Mouse (Mus musculus): Measurements from ENCODE around the gene Mvb12b. TPM values are rescaled to one million over a fixed set of nuclear protein-coding genes. Genes with fewer than 3 reads are reported as not detected.

The Mvb12b gene
- total and polyA plus RNA-seq, 3 experiments = 22.8 to 23.3 TPM; not detected in 1

DNA sequence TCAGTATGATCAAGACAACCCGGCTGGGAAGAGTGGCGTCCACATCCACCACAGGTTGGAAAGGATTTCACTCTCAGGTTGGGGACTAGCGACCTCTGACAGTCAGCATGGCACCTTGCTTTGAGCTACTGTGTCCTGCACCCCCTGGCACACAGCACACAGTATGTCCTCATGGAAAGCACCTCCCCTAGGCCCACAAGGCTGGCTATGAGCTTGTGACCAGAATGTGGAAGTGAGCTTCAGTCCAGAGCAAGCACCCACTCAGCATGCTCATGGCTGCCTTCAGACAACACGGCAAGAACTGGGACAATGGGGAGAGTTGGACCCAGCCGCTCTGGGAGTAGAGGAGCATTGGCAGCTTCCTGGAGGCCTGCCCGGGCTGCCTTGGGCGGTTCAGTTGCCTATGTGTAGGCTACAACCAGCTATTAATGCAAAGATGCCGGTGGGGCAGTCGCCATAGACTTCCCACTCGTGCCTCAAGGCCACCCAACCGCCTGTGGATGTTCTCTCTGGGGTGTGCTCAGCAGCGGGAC lies 84.6 kb downstream of the Mvb12b start:
- TF ChIP-seq USF2 (IDR thresholded peaks at IDR 0.05; ENCODE audit: borderline replicate concordance in 1 of 2, insufficient read depth in 1 of 2, low read depth in 1 of 2, low read length in 2 of 2) = no peak
- no peak for TF ChIP-seq GABPA (IDR thresholded peaks at IDR 0.05; ENCODE audit: low read depth, low read length)
- no peak for TF ChIP-seq CHD1 (IDR thresholded peaks at IDR 0.05; ENCODE audit: low read depth, low read length)
- TF ChIP-seq ETS1 (IDR thresholded peaks at IDR 0.05; ENCODE audit: low read depth, low read length) = no peak
- TF ChIP-seq ZNF384 (IDR thresholded peaks at IDR 0.05; ENCODE audit: low read depth, low read length) = no peak
- no peak for TF ChIP-seq TBP (IDR thresholded peaks at IDR 0.05; ENCODE audit: low read depth, low read length)
- TF ChIP-seq POLR2A (IDR thresholded peaks at IDR 0.05; ENCODE audit: control insufficient read depth in 1 of 2, insufficient read depth in 1 of 2, low read depth in 1 of 2, low read length in 2 of 2, poor library complexity in 1 of 2) = no peak
- TF ChIP-seq TCF12 (IDR thresholded peaks at IDR 0.05; ENCODE audit: low read depth, low read length) = no peak
- TF ChIP-seq ELF1 (IDR thresholded peaks at IDR 0.05; ENCODE audit: low read depth, low read length) = no peak
- no peak for TF ChIP-seq GATA1 (IDR thresholded peaks at IDR 0.05; ENCODE audit: low read depth, low read length)
- TF ChIP-seq BHLHE40 (IDR thresholded peaks at IDR 0.05; ENCODE audit: borderline replicate concordance, low read depth, low read length) = no peak
- H3K36me3 ChIP-seq (ENCODE audit: control insufficient read depth in 1 of 2, insufficient read depth in 2 of 2, low read length in 2 of 2) = peaks cover 0 to 4% of the 10 kb centered on the region in 2 experiments; a peak in 1 of 4 replicates
- no peaks in the 10 kb centered on the region for H3K79me2 ChIP-seq (ENCODE audit: control insufficient read depth, insufficient read depth, low read length, poor library complexity)

GRCm38 (mm10) chr2:33801760-33802159 lies 86.0 kb downstream of the Mvb12b start:
- Histone ChIP-seq H3K36me3 (ENCODE audit: control insufficient read depth in 1 of 2, insufficient read depth in 2 of 2, low read length in 2 of 2) (peaks cover 0 to 4% of the 10 kb centered on the region in 2 experiments; a peak in 1 of 4 replicates), H3K4me3 (ENCODE audit: control insufficient read depth in 1 of 2, insufficient read depth in 1 of 2, low read depth in 2 of 2, low read length in 2 of 2) (no peak overlapping the region), H3K9me3 (replicated peaks; ENCODE audit: insufficient read depth, low read length) (no peaks in the 10 kb centered on the region), H3K27ac (ENCODE audit: control insufficient read depth, low read depth, low read length) (no peak overlapping the region), H3K79me2 (ENCODE audit: control insufficient read depth, insufficient read depth, low read length, poor library complexity) (no peaks in the 10 kb centered on the region), H3K9ac (ENCODE audit: control insufficient read depth, low read depth, low read length, poor library complexity, severe bottlenecking) (no peak overlapping the region), H3K4me1 (ENCODE audit: control insufficient read depth in 1 of 2, insufficient read depth in 2 of 2, low read length in 2 of 2) (peaks cover 0 to 12% of the 10 kb centered on the region in 2 experiments; a peak in 3 of 4 replicates), H3K27me3 (ENCODE audit: control insufficient read depth in 1 of 2, insufficient read depth in 2 of 2, low read length in 2 of 2) (no peaks in the 10 kb centered on the region)
- TF ChIP-seq ZKSCAN1 (IDR thresholded peaks at IDR 0.05; ENCODE audit: low read depth, low read length) (no peak), MAFK (IDR thresholded peaks at IDR 0.05; ENCODE audit: borderline replicate concordance, low read depth, low read length) (no peak), KAT2A (conservative IDR thresholded peaks at IDR 0.05; ENCODE audit: low read depth, low read length) (no peak), TBP (IDR thresholded peaks at IDR 0.05; ENCODE audit: low read depth, low read length) (no peak)
- no peak for DNase-seq (ENCODE audit: low read depth, low spot score)

More for the DNA sequence above, 84.6 kb downstream of the Mvb12b start:
- no peak overlapping the region for H3K27ac ChIP-seq (ENCODE audit: control insufficient read depth, low read depth, low read length)
- peaks cover 0 to 12% of the 10 kb centered on the region in 2 experiments; a peak in 3 of 4 replicates for H3K4me1 ChIP-seq (ENCODE audit: control insufficient read depth in 1 of 2, insufficient read depth in 2 of 2, low read length in 2 of 2)
- no peak overlapping the region for H3K4me3 ChIP-seq (ENCODE audit: control insufficient read depth in 1 of 2, insufficient read depth in 1 of 2, low read depth in 2 of 2, low read length in 2 of 2)
- H3K27me3 ChIP-seq (ENCODE audit: control insufficient read depth in 1 of 2, insufficient read depth in 2 of 2, low read length in 2 of 2) = no peaks in the 10 kb centered on the region
- H3K9ac ChIP-seq (ENCODE audit: control insufficient read depth, low read depth, low read length, poor library complexity, severe bottlenecking) = no peak overlapping the region
- no peaks in the 10 kb centered on the region for H3K9me3 ChIP-seq (replicated peaks; ENCODE audit: insufficient read depth, low read length)
- no peak for DNase-seq (ENCODE audit: low read depth, low spot score)

Data from MEL (cell line).